29 mouse cellular contexts compared by ENCODE assay signal in genomic region chr11:83536831-83537230, GRCm38 (mm10). TPM values are rescaled to one million over a fixed set of nuclear protein-coding genes. Genes with fewer than 3 reads are reported as not detected.
"Had no signal": no experiment of that assay in that cellular context is flagged by ENCODE, and none has a peak within 500 bp of the region (broad histone marks: within the 10 kb centered on the region; RNA-seq: fewer than 3 reads in every experiment).

No protein-coding gene starts in this region.

- DNase-seq: kidney, adult 18-20 months; kidney, adult 9 months; kidney, postnatal 10 days; kidney, postnatal 36 days; layer of hippocampus, postnatal 36 days; liver, embryonic 13.5 days; lung, adult 2 months; right cerebral cortex, adult 18-20 months; right cerebral cortex, postnatal 14 days; right cerebral cortex, postnatal 4 days; thymus, adult 18-20 months; thymus, postnatal 36 days had no signal

- H3K36me3 ChIP-seq: liver, embryonic 13.5 days; midbrain, embryonic 12.5 days; neural tube, embryonic 12.5 days; neural tube, embryonic 15.5 days had no signal

- ATAC-seq: intestine, embryonic 16.5 days; midbrain, embryonic 16.5 days had no signal

- H3K4me1 ChIP-seq: neural tube, embryonic 12.5 days had no signal

- H3K27me3 ChIP-seq: liver, embryonic 13.5 days; midbrain, embryonic 12.5 days; neural tube, embryonic 12.5 days; neural tube, embryonic 15.5 days had no signal

- H3K27ac ChIP-seq: left cerebral cortex, adult 2 months; liver, embryonic 13.5 days; macrophage; midbrain, embryonic 12.5 days; neural tube, embryonic 12.5 days; neural tube, embryonic 15.5 days had no signal

- H3K4me3 ChIP-seq: left cerebral cortex, adult 2 months; liver, embryonic 13.5 days; midbrain, embryonic 12.5 days; neural tube, embryonic 12.5 days; neural tube, embryonic 15.5 days had no signal

RNA-seq across cellular contexts. Expression of gene Ccl5, which starts 6.5 kb away (rescaled TPM):
- total RNA-seq: layer of hippocampus, postnatal 10 days; layer of hippocampus, postnatal 36 days; left cerebral cortex, adult 2 months; left cerebral cortex, postnatal 10 days; left cerebral cortex, postnatal 36 days had no signal
- polyA plus RNA-seq: limb, embryonic 11.5 days; midbrain, embryonic 12.5 days; midbrain, embryonic 16.5 days; neural tube, embryonic 12.5 days; neural tube, embryonic 15.5 days had no signal

RNA-seq across cellular contexts. Expression of gene Heatr9, which starts 14.9 kb away (rescaled TPM):
- total RNA-seq: layer of hippocampus, adult 8-10 months; layer of hippocampus, postnatal 10 days; layer of hippocampus, postnatal 36 days; left cerebral cortex, adult 2 months; left cerebral cortex, postnatal 10 days; left cerebral cortex, postnatal 36 days; liver, adult 2 months had no signal
- polyA plus RNA-seq: intestine, embryonic 16.5 days; limb, embryonic 11.5 days; limb, embryonic 14.5 days; liver, adult 2 months; liver, embryonic 13.5 days; liver, embryonic 16.5 days; lung, embryonic 16.5 days; macrophage; midbrain, embryonic 12.5 days; midbrain, embryonic 16.5 days; neural tube, embryonic 12.5 days; neural tube, embryonic 15.5 days; stomach, embryonic 16.5 days had no signal
